Mouse (Mus musculus) c-Kit-positive CD71-positive TER-119-negative erythroid progenitor cells, embryonic 14.5 days (primary cell): ENCODE measurements around the gene Il17rc.

Experiments
- DNase-seq: peaks from one replicate; pipeline ENCODE4 v3.0.0-alpha.2; 2013; ENCODE audit warnings: low read depth

Gene Il17rc

DNA sequence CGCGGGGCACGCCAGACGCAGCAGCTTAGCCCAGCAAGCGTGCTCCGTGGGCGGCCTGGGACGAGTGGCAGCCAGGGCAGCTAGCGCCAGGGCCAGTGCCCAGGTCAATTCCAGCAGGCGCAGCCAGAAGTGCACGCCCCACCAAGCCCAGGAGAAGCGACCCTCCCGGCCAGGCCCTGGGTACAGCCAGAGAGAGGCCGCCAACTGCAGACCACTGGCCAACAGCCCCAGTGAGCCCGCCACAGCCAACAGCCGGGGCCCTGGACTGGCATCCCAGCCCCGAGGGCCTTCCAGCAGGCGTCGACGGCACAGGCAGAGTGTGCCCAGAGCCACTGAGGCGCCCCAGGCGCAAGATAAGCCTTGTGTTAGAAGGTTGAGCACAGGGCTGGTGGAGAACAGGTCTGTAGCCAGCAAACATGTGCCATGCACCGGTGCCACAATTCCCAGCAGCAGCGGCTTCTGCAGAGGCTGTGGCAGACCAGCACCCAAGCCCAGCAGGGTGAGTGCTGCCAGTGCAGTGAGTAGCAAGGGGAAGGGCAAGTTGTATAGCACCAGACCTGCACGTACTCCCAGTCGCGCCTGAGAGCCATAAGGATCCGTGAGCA, 23.9 kb downstream of the Il17rc start:
- DNase-seq: no peak

DNA sequence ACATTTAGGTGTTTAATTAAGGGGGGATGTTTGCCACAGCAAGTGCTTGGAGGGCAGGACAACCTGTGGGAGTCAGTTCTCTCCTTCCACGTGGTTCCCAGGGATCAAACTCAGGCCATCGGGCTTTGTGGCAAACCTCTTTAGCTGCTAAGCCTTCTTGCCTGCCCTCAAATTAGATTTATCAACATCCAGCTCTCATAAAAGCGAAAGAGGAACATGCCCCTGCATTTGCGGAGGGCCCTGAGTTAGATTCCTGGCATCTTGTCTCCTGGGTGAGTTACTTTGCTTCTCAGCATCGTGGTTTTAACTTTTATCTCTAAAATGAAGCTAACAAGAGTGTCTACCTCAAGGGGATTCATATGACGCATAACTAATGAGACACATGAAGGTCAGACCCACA, 28.1 kb downstream of the Il17rc start:
- no peak for DNase-seq

DNA sequence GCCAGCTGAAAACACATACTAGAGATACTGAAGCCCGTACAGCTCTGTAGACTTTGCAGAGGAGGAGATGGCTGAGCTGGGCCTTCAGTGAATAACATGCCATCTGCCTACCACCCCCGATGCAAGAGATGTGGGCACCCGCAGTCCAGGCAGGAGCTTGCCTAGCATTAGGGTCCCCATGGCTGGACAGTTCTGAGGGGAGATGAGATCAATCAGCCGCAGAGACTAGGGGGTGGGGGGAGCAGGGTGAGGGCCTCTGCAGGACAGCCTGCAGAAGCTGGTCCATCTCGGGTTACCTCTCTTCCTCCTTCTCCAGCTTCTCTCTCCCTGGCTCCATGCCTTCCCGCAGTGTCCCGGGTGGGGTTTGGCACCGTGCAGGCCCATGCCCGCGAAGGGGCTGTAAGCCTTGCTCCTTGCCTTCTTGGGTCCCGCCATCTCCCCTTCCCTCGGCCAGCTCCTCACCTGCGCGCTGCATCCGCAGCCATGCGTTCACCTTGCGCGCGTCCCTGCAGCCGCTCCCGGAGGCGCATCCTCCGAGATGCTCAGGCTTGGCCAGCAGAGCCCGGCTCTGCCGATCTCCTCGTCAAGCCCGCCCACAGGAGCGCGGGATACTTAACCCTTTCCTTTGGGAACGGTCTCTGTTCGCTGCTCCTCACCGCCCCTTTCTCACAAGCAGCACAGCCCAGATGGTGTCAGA, 30.3 kb downstream of the Il17rc start, which contains the start of gene Prrt3:
Gene Prrt3, minus strand, starts transcription at position 544 of the 697 bp plus-strand sequence.
- no peak for DNase-seq

DNA sequence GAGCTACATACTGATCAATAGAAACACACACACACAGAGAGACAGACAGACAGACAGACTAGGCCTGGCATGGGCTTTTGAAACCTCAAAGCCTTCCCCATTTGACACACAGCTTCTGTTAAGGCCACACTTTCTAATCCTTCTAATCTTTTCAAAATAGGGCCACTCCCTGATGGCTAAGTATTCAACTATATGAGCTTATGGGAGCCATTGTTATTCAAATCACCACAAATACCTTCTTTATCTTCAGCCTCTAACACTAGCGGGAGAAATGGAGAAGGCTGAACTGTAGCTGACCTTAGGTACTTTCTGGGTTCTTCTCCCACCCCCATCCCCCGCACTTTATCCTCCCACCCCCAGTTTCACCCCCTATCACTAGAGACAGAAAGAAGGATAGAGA, 31.6 kb downstream of the Il17rc start:
- DNase-seq: no peak

DNA sequence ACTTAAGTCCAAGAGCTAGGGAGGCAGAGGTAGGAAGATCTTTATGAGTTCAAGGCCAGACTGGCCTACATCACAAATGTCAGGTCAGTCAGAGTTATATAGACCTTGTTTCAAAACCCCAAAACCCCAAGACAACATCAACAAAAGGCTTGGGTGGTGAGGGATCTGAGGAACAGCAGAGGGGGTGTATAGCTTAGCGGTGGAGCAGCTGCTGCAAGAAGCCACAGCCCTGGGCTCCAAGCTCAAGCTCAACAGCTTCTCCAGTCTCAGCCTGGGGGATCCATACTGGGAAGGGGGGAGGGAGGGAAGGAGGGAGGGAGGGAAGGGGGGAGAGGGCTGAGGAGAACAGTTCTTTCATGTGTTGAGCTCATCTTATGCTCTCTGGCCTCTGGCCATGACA, 34.5 kb downstream of the Il17rc start:
- DNase-seq: no peak

DNA sequence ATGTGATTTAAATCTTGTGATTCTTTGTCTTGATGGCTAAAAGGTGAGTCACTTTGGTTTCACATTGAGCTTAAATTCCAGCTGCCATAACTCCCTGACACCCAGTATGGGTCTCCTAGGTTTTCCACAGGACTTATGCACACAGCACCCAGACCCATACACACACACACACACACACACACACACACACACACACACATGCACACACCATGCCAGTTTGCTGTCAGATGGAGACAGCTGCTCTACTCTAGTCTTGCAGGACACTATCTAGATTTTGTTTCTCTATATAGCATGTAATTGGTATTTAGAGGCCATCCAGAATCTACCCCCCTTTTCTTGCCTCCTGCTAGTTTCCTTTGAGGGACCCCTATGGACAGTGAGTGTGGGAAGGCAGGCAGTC, 35.9 kb downstream of the Il17rc start:
- no peak for DNase-seq

DNA sequence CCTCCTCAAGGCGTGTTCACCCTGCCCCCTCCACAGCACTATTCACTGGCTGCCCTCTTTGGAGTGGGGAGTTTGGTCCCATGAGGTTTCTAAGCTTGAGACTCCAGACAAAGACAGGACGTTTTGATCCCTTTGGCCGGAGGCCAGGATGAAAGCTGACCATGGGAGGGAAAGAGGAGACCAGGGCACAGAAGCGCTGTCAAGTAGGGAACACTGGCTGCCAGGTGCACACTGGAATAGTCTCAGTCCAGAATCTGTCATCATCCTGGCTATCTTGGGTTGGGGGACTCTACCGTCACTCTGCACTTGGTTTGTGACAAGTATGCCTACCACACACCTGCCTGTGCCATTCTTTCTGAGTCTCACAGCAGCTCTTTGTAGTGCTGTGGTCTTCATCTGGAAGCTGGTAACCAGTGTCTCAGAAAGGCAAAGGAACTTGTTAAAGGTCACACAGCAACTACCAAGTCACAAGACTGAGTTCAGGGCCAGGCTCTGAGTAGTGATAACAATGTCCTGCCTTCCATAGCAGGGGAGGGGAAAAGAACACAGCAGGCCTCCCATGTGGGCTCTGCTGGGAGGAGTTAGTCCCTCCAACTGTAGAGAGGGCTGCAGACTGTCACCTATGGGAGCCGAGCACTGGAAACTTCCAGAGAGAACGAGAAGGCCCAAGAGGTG, 37.2 kb downstream of the Il17rc start:
- no peak for DNase-seq

DNA sequence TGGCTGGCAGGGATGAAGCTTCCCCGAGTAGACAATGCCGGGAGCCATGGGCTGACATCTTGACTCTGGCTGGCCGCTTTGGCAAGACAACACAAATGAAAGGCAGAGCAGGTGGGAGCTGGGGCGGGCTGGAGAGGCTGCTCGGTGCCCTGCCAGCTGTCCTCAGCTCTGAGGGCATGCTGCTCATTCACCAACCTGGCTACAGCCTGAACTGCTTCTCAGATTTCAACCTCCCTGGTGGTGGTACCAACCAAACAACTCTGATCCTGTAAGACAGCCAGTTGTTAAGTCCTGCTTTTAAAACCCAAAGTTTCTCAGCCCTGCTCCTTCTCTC, 37.7 kb downstream of the Il17rc start:
- DNase-seq: no peak

DNA sequence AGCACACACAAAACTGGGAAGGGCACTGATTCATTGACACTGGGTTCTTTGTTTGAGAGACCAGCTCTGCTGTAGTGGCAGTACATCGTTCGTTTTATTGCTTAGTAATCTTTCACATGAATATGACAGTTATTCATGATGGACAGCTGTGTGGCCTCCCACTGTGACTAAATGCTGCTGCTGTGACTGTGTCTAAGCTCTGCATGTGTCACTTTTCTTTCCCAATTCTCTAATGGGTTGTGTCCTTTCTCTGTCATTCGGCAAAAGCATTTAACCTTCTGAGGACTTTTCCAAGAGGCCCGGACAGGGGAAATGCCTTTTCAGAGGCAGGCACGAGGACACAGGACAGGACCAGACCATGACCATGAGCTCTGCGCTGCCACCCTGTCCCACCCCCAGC, 42.7 kb downstream of the Il17rc start:
- DNase-seq: no peak

DNA sequence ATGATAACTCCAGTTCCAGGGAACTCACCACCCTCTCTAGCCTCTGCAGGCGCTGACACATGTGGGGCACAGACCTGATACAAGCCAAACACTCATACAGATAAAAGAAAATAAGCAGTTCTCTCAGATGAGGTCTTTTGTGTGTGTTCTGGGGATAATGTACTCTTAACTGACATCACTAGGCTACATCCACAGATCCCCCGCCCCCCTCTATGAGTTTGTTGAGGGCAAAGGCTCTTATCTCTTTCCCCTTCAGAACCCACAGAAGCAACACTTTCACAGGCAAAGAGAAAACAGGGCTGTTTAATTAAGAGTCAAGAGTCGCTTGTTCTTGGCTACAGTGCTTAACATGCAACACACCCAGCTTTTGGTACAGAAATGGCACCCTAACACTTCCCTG, 43.4 kb downstream of the Il17rc start:
- DNase-seq: no peak

DNA sequence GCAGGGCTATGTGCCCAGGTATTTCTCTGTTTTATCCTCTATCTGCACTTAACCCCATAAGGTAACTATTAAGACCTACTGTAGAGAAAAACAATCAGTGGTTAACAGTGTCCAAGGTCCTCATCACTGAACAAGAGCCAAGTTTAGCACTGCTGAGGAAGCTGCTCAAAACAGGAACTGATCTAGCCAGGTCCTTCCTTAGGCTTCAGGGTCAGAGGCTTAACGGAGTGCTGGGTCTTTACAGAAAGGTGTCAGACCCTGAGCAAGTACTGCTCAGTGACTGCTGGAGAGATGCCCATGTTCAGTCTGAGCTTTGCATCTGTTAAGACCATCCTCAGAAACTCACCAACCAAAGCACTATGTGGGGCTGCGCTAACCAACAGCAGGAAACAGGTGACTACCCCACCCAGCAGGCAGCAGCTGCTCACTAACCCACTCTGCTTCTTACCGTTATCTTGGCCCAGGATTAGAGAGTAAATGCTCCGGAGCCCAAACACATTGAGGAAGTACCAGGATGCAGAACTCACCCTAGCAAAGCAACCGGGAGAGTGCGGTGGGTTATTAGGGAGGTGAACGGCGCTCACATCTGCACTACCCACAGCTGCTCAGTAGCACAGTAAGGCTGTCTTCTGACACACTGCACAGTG, 46.3 kb downstream of the Il17rc start:
- DNase-seq: no peak

DNA sequence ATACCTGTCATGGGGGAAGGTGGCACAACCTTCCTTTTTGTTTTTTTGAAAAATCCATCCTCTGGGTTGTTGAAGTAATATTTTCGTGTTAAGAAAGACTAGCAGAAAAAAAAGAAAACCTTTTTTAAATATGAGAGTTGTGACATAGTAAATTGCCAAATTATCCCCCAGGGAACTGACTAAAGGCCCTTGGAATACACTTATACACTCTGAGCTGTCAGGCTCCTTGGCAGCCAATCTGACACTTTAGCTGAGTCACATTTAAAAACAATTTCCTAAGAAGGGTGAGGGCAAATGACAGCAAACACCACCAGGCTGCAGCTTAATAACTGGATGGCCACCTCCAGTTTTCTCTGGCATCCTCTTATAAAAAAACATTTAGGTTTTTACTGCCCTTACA, 51.1 kb downstream of the Il17rc start:
- no peak for DNase-seq

DNA sequence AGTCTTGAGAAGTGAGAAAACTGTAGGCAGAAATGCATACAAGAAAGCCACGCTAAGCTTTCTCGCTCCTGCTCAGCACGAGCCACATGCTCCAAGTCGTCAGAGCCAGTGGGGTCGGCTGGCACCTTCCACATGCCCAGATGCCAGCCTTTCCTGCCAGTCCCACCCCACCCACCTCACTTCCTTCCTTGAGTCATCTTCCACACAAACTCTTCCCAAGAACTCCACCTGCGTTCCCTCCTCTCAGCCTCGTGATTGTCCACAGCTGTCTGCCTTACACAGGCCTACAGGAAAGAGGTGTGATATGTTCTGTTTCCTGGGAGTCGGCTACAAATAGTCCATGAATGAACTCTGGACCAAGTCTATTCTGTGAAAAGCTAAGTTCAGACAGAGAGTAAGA, 52.2 kb downstream of the Il17rc start:
- no peak for DNase-seq

DNA sequence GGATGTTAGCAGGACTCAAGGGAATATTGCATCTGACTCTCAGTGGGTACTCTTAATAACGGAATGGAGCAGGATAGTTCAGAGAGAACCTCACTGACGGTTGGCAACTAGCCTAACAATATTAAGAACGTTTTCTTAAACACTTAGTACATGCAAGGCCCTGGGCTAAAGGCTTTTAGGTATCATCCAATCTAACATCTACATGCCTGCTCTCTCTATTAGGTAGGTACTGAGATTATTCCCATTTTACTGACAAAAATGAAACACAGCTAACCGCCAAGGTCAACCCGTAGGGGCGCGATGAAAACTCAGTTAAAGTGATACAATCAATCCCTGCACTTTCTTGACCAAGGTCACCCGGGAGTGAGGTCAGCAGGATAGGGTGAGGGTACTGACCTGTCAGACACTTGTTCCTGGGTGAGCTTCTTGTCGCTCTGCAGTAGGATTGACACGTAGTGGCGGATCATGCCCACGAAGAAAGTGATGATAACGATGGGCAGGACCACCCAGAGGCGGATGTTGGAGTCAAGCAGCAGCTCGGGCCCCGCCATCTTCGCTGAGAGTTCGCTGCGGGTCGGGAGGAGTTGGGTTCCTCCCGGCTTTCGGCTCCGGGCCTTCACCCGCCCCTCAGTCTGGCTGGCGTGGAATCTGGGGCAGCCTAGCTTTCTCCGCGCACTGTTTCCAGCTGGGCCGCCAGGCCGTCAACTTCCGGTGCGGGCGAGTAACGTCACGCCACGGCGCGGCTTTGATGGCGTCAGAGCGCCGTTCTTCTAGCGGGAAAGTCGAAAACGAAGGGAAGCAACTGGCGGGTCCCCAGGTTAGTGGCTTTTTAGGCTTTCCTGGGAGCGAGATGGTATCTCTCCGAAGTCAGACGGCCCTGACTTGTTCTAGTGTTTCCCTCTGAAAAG, 60.0 kb downstream of the Il17rc start, which contains the start of the genes Emc3 and Fancd2:
Gene Emc3, minus strand, starts transcription at position 721 of the 908 bp plus-strand sequence.
Gene Fancd2, plus strand, starts transcription at position 751 of the 908 bp plus-strand sequence.
- peak; percentile 82 for DNase-seq

DNA sequence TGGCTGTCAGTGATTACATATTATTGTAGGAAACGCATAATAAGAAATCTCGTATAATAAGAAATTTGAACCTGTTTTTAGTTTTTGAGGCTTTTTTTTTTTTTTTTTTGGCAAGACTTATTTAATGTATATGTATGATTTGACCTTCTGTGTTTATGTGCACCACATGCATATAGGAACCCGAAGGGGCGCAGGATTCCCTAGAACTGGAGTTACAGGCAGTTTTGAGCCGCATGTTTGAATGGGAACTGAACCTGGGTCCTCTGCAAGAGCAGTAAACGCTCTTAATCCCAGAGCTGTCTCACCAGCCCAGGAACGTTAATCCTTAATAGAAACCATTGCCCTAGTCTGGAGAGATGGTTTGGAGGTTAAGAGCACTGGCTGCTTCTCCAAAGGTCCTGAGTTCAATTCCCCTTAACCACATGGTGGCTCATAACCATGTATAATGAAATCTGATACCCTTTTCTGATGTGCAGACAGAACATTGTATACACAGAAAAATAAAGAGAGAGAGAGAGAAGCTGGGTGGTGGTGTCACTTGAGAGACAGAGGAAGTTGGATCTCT, 60.7 kb downstream of the Il17rc start:
- peak; percentile 10 for DNase-seq
